Mouse (Mus musculus) subcutaneous adipose tissue, adult 2 months (tissue): ENCODE results near the gene Olfr1256. TPM values are rescaled to one million over a fixed set of nuclear protein-coding genes. Genes with fewer than 3 reads are reported as not detected.

ENCODE experiments used
- polyA plus RNA-seq: library from polyadenylated mRNA; depleted of rRNA; stranded (reverse); fragments of >200 nt; gene quantifications from 2 replicates; pipeline ENCODE4 v1.2.3, GENCODE M21; 2012; ENCODE audit warnings: low replicate concordance; rRNA removed

Gene Olfr1256
- not detected in 2 replicates for polyA plus RNA-seq

DNA sequence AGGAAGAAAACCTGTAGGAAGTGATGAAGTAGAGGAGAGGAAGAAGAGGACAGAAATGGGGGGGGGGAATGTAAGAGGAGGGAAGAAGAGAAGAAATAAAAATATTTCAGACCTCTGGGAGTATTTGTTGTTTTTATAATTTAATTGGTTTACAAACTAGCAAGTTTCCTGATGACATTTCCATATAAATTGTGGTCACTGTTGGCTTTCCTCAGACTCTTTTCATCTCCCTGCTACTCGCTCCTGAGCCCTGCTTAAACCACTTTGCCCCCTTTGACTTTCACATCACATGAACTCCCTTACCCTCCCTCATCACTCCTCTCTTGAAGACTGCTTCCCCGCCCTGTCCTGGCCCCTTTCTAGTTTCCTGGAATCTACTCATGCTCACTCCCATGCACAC is at the start of gene Olfr1256:
Gene Olfr1256 (minus strand): TSS at position 101 of the 400 bp plus-strand sequence.

DNA sequence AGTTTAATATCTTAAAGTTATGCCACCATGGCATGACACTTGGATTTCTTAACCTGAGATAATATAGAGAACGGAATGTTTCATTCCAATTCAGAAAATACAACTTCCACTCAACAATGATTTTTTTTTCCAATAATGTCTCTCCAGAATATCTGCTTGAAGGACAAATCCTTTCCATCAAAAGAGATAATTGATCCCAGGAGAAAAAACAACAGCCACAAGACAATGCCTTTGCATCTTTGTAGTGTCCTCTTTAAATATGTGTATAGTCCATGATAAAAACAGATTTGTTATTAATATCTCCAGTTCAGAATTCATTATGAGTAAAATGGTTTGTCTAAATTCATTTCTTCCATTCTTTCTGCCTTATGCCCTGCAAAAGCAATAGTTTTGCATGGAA is 36.8 kb upstream of the Olfr1256 start, which contains the start of gene Olfr1257:
Gene Olfr1257 (plus strand): TSS at position 301 of the 400 bp plus-strand sequence.

DNA sequence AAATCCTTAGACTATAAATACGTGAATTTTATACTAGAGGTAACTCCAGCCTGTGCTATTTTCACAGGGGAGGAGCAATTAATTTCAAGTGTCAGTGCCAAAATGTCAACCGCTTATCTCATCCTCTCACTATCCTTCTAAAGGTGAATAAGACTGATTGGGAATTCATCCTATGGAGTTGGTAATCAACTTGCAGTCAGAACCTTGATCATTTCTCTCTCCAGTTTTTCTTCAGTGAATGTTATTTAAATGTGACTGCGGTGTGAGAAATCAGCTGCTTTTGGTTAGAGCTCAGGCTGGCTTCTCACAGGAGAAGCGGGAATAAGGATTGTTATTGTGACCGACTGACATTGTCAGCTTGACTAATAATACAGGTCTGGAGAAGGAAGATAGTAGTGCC is 6.8 kb upstream of the Olfr1256 start, which contains the start of gene Olfr48:
Gene Olfr48 (minus strand): TSS at position 101 of the 400 bp plus-strand sequence.

DNA sequence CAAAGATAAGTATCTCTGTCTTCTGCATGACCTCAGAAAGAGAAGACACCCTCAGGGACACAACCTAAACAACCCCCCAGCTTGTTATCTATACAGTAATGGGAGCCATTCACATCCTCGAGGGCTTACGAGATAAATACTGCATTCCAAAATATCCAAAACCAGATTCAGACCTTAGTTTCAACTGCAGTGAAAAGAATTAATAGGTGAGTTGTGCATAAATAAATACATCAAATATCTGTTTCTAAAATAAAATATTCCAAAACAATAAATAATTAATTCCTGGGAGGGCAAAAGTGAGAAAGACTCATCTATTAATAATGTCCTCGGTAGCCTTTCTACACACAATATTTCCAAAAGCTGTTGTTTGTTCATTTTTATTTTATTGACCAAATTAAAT is 29.6 kb downstream of the Olfr1256 start, which contains the start of gene Olfr1255:
Gene Olfr1255 (plus strand): TSS at position 301 of the 400 bp plus-strand sequence.

DNA sequence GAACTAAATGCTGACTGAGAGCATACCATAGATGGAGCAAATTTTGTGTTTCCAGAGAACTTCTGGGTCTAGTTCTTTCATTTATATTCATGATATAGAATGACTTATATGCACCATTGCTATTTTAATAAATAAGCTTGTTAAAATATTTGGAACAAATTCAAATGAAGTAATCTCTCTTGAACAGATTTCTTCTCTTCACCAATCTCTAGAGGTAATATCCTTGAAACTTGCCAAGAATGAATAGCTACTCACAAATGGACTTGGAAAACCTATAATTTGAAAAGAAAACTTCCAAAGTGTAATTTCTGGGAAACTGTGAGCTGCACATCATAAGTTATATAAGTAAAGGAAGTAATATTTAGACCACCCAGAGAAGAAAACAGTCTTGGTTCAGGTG is 47.8 kb downstream of the Olfr1256 start, which contains the start of gene Olfr1254:
Gene Olfr1254 (minus strand): TSS at position 101 of the 400 bp plus-strand sequence.

Other genes starting within 250 kb of the Olfr1256 start
- gene Olfr1246, start 248.4 kb downstream of the Olfr1256 start, polyA plus RNA-seq, result not detected in 2 replicates
- not detected in 2 replicates for gene Olfr1247, start 227.4 kb downstream of the Olfr1256 start, polyA plus RNA-seq
- not detected in 2 replicates for gene Olfr1248, start 223.3 kb downstream of the Olfr1256 start, polyA plus RNA-seq
- not detected in 2 replicates for gene Olfr1249, start 206.6 kb downstream of the Olfr1256 start, polyA plus RNA-seq
- not detected in 2 replicates for gene Olfr1250, start 180.1 kb downstream of the Olfr1256 start, polyA plus RNA-seq
- not detected in 2 replicates for gene Olfr1251, start 169.6 kb downstream of the Olfr1256 start, polyA plus RNA-seq
- gene Olfr1252, start 116.5 kb downstream of the Olfr1256 start, polyA plus RNA-seq, result not detected in 2 replicates
- gene Olfr1253, start 84.5 kb downstream of the Olfr1256 start, polyA plus RNA-seq, result not detected in 2 replicates
- not detected in 2 replicates for gene Olfr1254, start 47.9 kb downstream of the Olfr1256 start, polyA plus RNA-seq
- gene Olfr1255, start 29.5 kb downstream of the Olfr1256 start, polyA plus RNA-seq, result not detected in 2 replicates
- gene Olfr48, start 6.7 kb upstream of the Olfr1256 start, polyA plus RNA-seq, result not detected in 2 replicates
- not detected in 2 replicates for gene Olfr1257, start 36.9 kb upstream of the Olfr1256 start, polyA plus RNA-seq
- gene Olfr1258, start 85.8 kb upstream of the Olfr1256 start, polyA plus RNA-seq, result not detected in 2 replicates
- 0.54 TPM in 1 of 2 replicates, not detected in the other for gene Olfr1259, start 107.1 kb upstream of the Olfr1256 start, polyA plus RNA-seq
- gene Olfr1260, start 132.8 kb upstream of the Olfr1256 start, polyA plus RNA-seq, result not detected in 2 replicates
- gene Olfr1261, start 149.7 kb upstream of the Olfr1256 start, polyA plus RNA-seq, result not detected in 2 replicates
- not detected in 2 replicates for gene Olfr1262, start 158.6 kb upstream of the Olfr1256 start, polyA plus RNA-seq
- gene Olfr1263, start 170.6 kb upstream of the Olfr1256 start, polyA plus RNA-seq, result not detected in 2 replicates
- gene Olfr1264, start 184.0 kb upstream of the Olfr1256 start, polyA plus RNA-seq, result not detected in 2 replicates
- gene Olfr1265, start 193.8 kb upstream of the Olfr1256 start, polyA plus RNA-seq, result not detected in 2 replicates
- not detected in 2 replicates for gene Olfr140, start 222.0 kb upstream of the Olfr1256 start, polyA plus RNA-seq